Mouse (Mus musculus) midbrain, embryonic 13.5 days (tissue): Measurements from ENCODE around the gene Sh3pxd2a. TPM values are rescaled to one million over a fixed set of nuclear protein-coding genes. Genes with fewer than 3 reads are reported as not detected.

ENCODE experiments used
- ATAC-seq: fragments of 200-750 bp; cut with Nextera tagmentation; 2 replicates; pipeline ENCODE4 v1.8.0; 2017; ENCODE audit warnings: mild to moderate bottlenecking, moderate TSS enrichment, moderate library complexity
- H3K27ac ChIP-seq: fragments of 300-500 bp; sonication (generic); 2 replicates; pipeline ENCODE4 v1.5.1; 2015; ENCODE audit warnings: inconsistent platforms, mild to moderate bottlenecking, moderate library complexity
- H3K27me3 ChIP-seq: fragments of 300-500 bp; sonication (generic); 2 replicates; pipeline ENCODE4 v1.6.1; 2015; ENCODE audit warnings: mild to moderate bottlenecking, inconsistent platforms
- H3K36me3 ChIP-seq: fragments of 300-500 bp; sonication (generic); 2 replicates; pipeline ENCODE4 v1.6.1; 2015; ENCODE audit warnings: mild to moderate bottlenecking, inconsistent platforms
- H3K4me1 ChIP-seq: fragments of 300-500 bp; sonication (generic); replicated peaks from 2 replicates; pipeline ENCODE4 v1.6.1; 2015; ENCODE audit warnings: inconsistent platforms
- H3K4me2 ChIP-seq: fragments of 300-500 bp; sonication (generic); replicated peaks from 2 replicates; pipeline ENCODE4 v1.6.1; 2015; ENCODE audit warnings: moderate library complexity, mild to moderate bottlenecking, inconsistent platforms
- H3K4me3 ChIP-seq: fragments of 300-500 bp; sonication (generic); replicated peaks from 2 replicates; pipeline ENCODE4 v1.5.1; 2015; ENCODE audit warnings: mild to moderate bottlenecking, inconsistent platforms
- H3K9ac ChIP-seq: fragments of 300-500 bp; sonication (generic); replicated peaks from 2 replicates; pipeline ENCODE4 v1.6.1; 2015; ENCODE audit warnings: mild to moderate bottlenecking, inconsistent platforms
- H3K9me3 ChIP-seq: fragments of 300-500 bp; sonication (generic); 2 replicates; pipeline ENCODE4 v1.6.1; 2016; ENCODE audit warnings: mild to moderate bottlenecking, inconsistent platforms
- WGBS: fragments of 180-500 bp; shearing (Covaris S2); methylation state at CpG from one replicate; pipeline ENCODE4 v1.1.7; 2015; 5-methylcytosine and 5-hydroxymethylcytosine counted together
- polyA plus RNA-seq: library from polyadenylated mRNA; unstranded; fragments of >200 nt; fragmentation: Nextera tagmentation; extraction: Ambion mirVana; gene quantifications from 2 replicates; pipeline ENCODE4 v1.2.1, GENCODE M21; 2015

Gene Sh3pxd2a
- polyA plus RNA-seq, 1 experiment from 2014 or later: 2.2 TPM

GRCm38 (mm10) chr19:47441541-47442293, 22.5 kb downstream of the Sh3pxd2a start:
- Histone ChIP-seq H3K9ac (no peak overlapping the region), H3K4me3 (no peak overlapping the region), H3K27me3 (no peaks in the 10 kb centered on the region), H3K36me3 (no peaks in the 10 kb centered on the region), H3K27ac (no peak overlapping the region), H3K9me3 (no peaks in the 10 kb centered on the region), H3K4me2 (no peak overlapping the region), H3K4me1 (peaks cover 23% of the 10 kb centered on the region)
- ATAC-seq: no peak
- 90% methylated on average over 17 of the region's 17 CpGs for WGBS

- H3K4me2 ChIP-seq: no peak overlapping the region
- H3K4me3 ChIP-seq: no peak overlapping the region
- no peak overlapping the region for H3K27ac ChIP-seq
- no peak for ATAC-seq
- no peaks in the 10 kb centered on the region for H3K27me3 ChIP-seq
- H3K9ac ChIP-seq: no peak overlapping the region
- WGBS: 80% methylated on average over 4 of the region's 4 CpGs
- no peaks in the 10 kb centered on the region for H3K9me3 ChIP-seq
- H3K36me3 ChIP-seq: no peaks in the 10 kb centered on the region
- H3K4me1 ChIP-seq: peaks cover 17% of the 10 kb centered on the region
Measured at GRCm38 (mm10) chr19:47440967-47441366, 23.2 kb downstream of the Sh3pxd2a start.

- Histone ChIP-seq H3K4me1 (peaks cover 17% of the 10 kb centered on the region), H3K9me3 (no peaks in the 10 kb centered on the region), H3K27me3 (no peaks in the 10 kb centered on the region), H3K4me2 (no peak overlapping the region), H3K27ac (no peak overlapping the region), H3K4me3 (no peak overlapping the region), H3K36me3 (no peaks in the 10 kb centered on the region), H3K9ac (no peak overlapping the region)
- no peak for ATAC-seq
- WGBS: 96% methylated on average over 7 of the region's 7 CpGs
Measured at GRCm38 (mm10) chr19:47440435-47440803, 23.8 kb downstream of the Sh3pxd2a start.

- Histone ChIP-seq H3K9ac (no peak overlapping the region), H3K9me3 (no peaks in the 10 kb centered on the region), H3K27me3 (no peaks in the 10 kb centered on the region), H3K4me3 (no peak overlapping the region), H3K36me3 (no peaks in the 10 kb centered on the region), H3K4me1 (peaks cover 17% of the 10 kb centered on the region), H3K4me2 (no peak overlapping the region), H3K27ac (no peak overlapping the region)
- ATAC-seq: no peak
- 91% methylated on average over 9 of the region's 9 CpGs for WGBS
Measured at GRCm38 (mm10) chr19:47439726-47440434, 24.3 kb downstream of the Sh3pxd2a start.

- Histone ChIP-seq H3K4me2 (no peak overlapping the region), H3K9ac (no peak overlapping the region), H3K27me3 (no peaks in the 10 kb centered on the region), H3K4me1 (peaks cover 8% of the 10 kb centered on the region), H3K9me3 (no peaks in the 10 kb centered on the region), H3K4me3 (no peak overlapping the region), H3K27ac (no peak overlapping the region), H3K36me3 (no peaks in the 10 kb centered on the region)
- ATAC-seq: no peak
- 76% methylated on average over 5 of the region's 5 CpGs for WGBS
Measured at GRCm38 (mm10) chr19:47438445-47438844, 25.8 kb downstream of the Sh3pxd2a start.

DNA sequence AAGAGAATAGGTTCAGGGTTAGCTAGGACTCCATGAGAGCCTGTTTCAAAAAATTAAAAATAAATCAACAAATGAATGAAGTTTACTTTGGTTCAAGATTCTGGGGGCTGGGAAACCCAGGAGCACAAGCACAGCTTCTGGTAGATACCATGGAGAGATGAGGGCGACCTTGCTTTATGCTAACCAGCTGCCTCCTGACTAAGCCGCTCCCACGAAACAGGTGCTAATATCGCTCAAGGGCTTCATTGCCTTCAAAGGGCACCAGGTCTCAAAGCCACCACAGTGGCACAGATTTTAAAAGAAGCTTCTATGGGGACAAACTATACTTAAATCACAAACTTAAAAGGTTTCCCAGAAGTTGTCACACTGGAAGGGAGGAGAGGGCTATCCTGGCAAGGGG, 27.2 kb downstream of the Sh3pxd2a start:
- no peaks in the 10 kb centered on the region for H3K9me3 ChIP-seq
- H3K27ac ChIP-seq: no peak overlapping the region
- H3K27me3 ChIP-seq: no peaks in the 10 kb centered on the region
- H3K4me1 ChIP-seq: peaks cover 7% of the 10 kb centered on the region; the same call in 1 of the 2 replicates
- 90% methylated on average over 4 of the region's 4 CpGs for WGBS
- H3K4me2 ChIP-seq: no peak overlapping the region
- no peak overlapping the region for H3K9ac ChIP-seq
- no peaks in the 10 kb centered on the region for H3K36me3 ChIP-seq
- H3K4me3 ChIP-seq: no peak overlapping the region
- ATAC-seq: no peak

DNA sequence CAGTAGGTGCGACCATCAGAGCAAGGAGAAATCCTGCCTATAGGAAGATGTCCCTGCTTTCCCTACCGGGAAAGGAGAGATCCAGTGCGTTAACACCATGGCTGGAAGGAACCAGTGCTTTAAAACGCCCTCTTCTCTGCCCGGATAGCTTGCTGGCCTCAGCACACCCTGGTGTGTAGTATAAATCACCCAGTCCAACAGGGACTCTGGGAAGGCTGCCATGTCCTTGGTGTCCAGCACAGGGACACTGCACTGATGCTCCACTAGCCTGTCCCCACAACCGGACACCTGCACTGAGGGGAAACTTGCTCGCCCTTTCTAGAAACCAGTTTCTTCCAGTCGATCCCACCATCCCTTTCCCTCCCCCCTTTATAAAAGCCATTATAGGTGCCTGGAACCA, 28.0 kb downstream of the Sh3pxd2a start:
- Histone ChIP-seq H3K27ac (no peak overlapping the region), H3K9me3 (no peaks in the 10 kb centered on the region), H3K9ac (no peak overlapping the region), H3K4me2 (no peak overlapping the region), H3K36me3 (no peaks in the 10 kb centered on the region), H3K4me1 (peaks cover 14% of the 10 kb centered on the region), H3K4me3 (no peak overlapping the region), H3K27me3 (no peaks in the 10 kb centered on the region)
- 92% methylated on average over 8 of the region's 8 CpGs for WGBS
- no peak for ATAC-seq

GRCm38 (mm10) chr19:47434655-47435054, 29.5 kb downstream of the Sh3pxd2a start:
- Histone ChIP-seq H3K4me1 (peaks cover 15% of the 10 kb centered on the region), H3K9me3 (no peaks in the 10 kb centered on the region), H3K36me3 (no peaks in the 10 kb centered on the region), H3K9ac (no peak overlapping the region), H3K4me3 (no peak overlapping the region), H3K27ac (no peak overlapping the region), H3K4me2 (no peak overlapping the region), H3K27me3 (no peaks in the 10 kb centered on the region)
- WGBS: 95% methylated on average over 14 of the region's 14 CpGs
- no peak for ATAC-seq

DNA sequence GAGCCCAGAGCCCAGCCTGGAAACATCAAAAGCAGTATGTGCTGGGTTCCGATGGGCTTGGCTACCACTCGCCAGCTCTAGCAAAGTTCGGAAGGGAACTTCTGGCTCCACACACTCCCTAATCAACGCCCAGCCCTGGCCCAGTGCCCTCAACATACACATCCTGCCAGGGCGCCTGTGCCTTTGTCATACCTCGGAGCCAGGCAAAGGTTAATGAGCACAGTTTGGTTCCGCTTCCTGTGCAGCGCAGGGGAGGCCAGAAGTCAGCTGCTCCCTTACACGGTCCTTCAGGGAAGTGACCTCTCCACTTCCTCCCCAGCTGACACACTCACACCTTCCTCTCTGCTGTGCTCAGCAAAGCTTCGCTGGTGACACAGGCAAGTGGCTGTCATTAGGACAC, 31.9 kb downstream of the Sh3pxd2a start:
- no peak for ATAC-seq
- Histone ChIP-seq H3K4me3 (no peak overlapping the region), H3K27ac (no peak overlapping the region), H3K9ac (no peak overlapping the region), H3K9me3 (no peaks in the 10 kb centered on the region), H3K4me2 (no peak overlapping the region), H3K27me3 (no peaks in the 10 kb centered on the region), H3K4me1 (peaks cover 19% of the 10 kb centered on the region), H3K36me3 (no peaks in the 10 kb centered on the region)
- WGBS: 81% methylated on average over 10 of the region's 10 CpGs

GRCm38 (mm10) chr19:47431189-47431931, 32.8 kb downstream of the Sh3pxd2a start:
- H3K9ac ChIP-seq: no peak overlapping the region
- H3K4me3 ChIP-seq: no peak overlapping the region
- no peaks in the 10 kb centered on the region for H3K36me3 ChIP-seq
- H3K27ac ChIP-seq: no peak overlapping the region
- 53% methylated on average over 11 of the region's 11 CpGs for WGBS
- H3K9me3 ChIP-seq: no peaks in the 10 kb centered on the region
- peaks cover 19% of the 10 kb centered on the region for H3K4me1 ChIP-seq
- no peaks in the 10 kb centered on the region for H3K27me3 ChIP-seq
- ATAC-seq: no peak
- no peak overlapping the region for H3K4me2 ChIP-seq

- no peak overlapping the region for H3K9ac ChIP-seq
- no peaks in the 10 kb centered on the region for H3K36me3 ChIP-seq
- WGBS: 98% methylated on average over 2 of the region's 2 CpGs
- H3K4me3 ChIP-seq: no peak overlapping the region
- no peak for ATAC-seq
- H3K27me3 ChIP-seq: no peaks in the 10 kb centered on the region
- H3K9me3 ChIP-seq: no peaks in the 10 kb centered on the region
- H3K4me1 ChIP-seq: peaks cover 19% of the 10 kb centered on the region
- no peak overlapping the region for H3K4me2 ChIP-seq
- H3K27ac ChIP-seq: no peak overlapping the region
Measured at GRCm38 (mm10) chr19:47430160-47430559, 34.0 kb downstream of the Sh3pxd2a start.

GRCm38 (mm10) chr19:47429245-47429644, 35.0 kb downstream of the Sh3pxd2a start:
- H3K27me3 ChIP-seq: no peaks in the 10 kb centered on the region
- ATAC-seq: no peak
- H3K4me2 ChIP-seq: no peak overlapping the region
- no peak overlapping the region for H3K4me3 ChIP-seq
- 85% methylated on average over 3 of the region's 3 CpGs for WGBS
- H3K36me3 ChIP-seq: no peaks in the 10 kb centered on the region
- no peaks in the 10 kb centered on the region for H3K9me3 ChIP-seq
- H3K9ac ChIP-seq: no peak overlapping the region
- H3K4me1 ChIP-seq: peaks cover 19% of the 10 kb centered on the region
- no peak overlapping the region for H3K27ac ChIP-seq
